Mouse (Mus musculus) embryonic facial prominence, embryonic 15.5 days (tissue): ENCODE results near the gene Col4a4. TPM values are rescaled to one million over a fixed set of nuclear protein-coding genes. Genes with fewer than 3 reads are reported as not detected.

Source experiments
- ATAC-seq: fragments of 200-750 bp; cut with Nextera tagmentation; 2 replicates; pipeline ENCODE4 v1.8.0; 2017; ENCODE audit warnings: low read depth, moderate TSS enrichment; ENCODE audit not compliant: insufficient number of reproducible peaks, low FRiP score, low TSS enrichment
- H3K27ac ChIP-seq: fragments of 300-500 bp; sonication (generic); replicated peaks from 2 replicates; pipeline ENCODE4 v1.5.1; 2015; ENCODE audit warnings: mild to moderate bottlenecking, inconsistent platforms
- H3K27me3 ChIP-seq: fragments of 300-500 bp; sonication (generic); 2 replicates; pipeline ENCODE4 v1.6.1; 2015; ENCODE audit warnings: inconsistent platforms
- H3K36me3 ChIP-seq: fragments of 300-500 bp; sonication (generic); 2 replicates; pipeline ENCODE4 v1.6.1; 2015; ENCODE audit warnings: mild to moderate bottlenecking, inconsistent platforms
- H3K4me1 ChIP-seq: fragments of 300-500 bp; sonication (generic); 2 replicates; pipeline ENCODE4 v1.6.1; 2015; ENCODE audit warnings: inconsistent platforms
- H3K4me2 ChIP-seq: fragments of 300-500 bp; sonication (generic); replicated peaks from 2 replicates; pipeline ENCODE4 v1.6.1; 2015; ENCODE audit warnings: mild to moderate bottlenecking, inconsistent platforms
- H3K4me3 ChIP-seq: fragments of 300-500 bp; sonication (generic); replicated peaks from 2 replicates; pipeline ENCODE4 v1.5.1; 2015; ENCODE audit warnings: mild to moderate bottlenecking, inconsistent platforms
- H3K9ac ChIP-seq: fragments of 300-500 bp; sonication (generic); 2 replicates; pipeline ENCODE4 v1.6.1; 2015; ENCODE audit warnings: inconsistent platforms
- H3K9me3 ChIP-seq: fragments of 300-500 bp; sonication (generic); replicated peaks from 2 replicates; pipeline ENCODE4 v1.6.1; 2016; ENCODE audit warnings: inconsistent platforms
- WGBS: fragments of 180-500 bp; shearing (Covaris S2); methylation state at CpG from one replicate; pipeline ENCODE4 v1.1.7; 2015; 5-methylcytosine and 5-hydroxymethylcytosine counted together
- polyA plus RNA-seq: library from polyadenylated mRNA; unstranded; fragments of >200 nt; fragmentation: Nextera tagmentation; extraction: Ambion mirVana; gene quantifications from 2 replicates; pipeline ENCODE4 v1.2.1, GENCODE M21; 2015

Gene Col4a4
- polyA plus RNA-seq, 1 experiment from 2014 or later: 0.09 TPM

GRCm38 (mm10) chr1:82410548-82410947 lies 176.1 kb downstream of the Col4a4 start:
- H3K27ac ChIP-seq: no peak overlapping the region
- no peaks in the 10 kb centered on the region for H3K36me3 ChIP-seq
- no peak overlapping the region for H3K9ac ChIP-seq
- H3K9me3 ChIP-seq: no peaks in the 10 kb centered on the region
- WGBS: 61% methylated on average over 3 of the region's 3 CpGs
- H3K4me2 ChIP-seq: no peak overlapping the region
- no peaks in the 10 kb centered on the region for H3K27me3 ChIP-seq
- ATAC-seq: no peak
- H3K4me1 ChIP-seq: no peaks in the 10 kb centered on the region
- H3K4me3 ChIP-seq: no peak overlapping the region

- Histone ChIP-seq H3K4me3 (no peak overlapping the region), H3K36me3 (no peaks in the 10 kb centered on the region), H3K4me1 (no peaks in the 10 kb centered on the region), H3K9ac (no peak overlapping the region), H3K9me3 (no peaks in the 10 kb centered on the region), H3K4me2 (no peak overlapping the region), H3K27ac (no peak overlapping the region), H3K27me3 (no peaks in the 10 kb centered on the region)
- no peak; the same call in 1 of the 2 replicates for ATAC-seq
- 89% methylated on average over 9 of the region's 9 CpGs for WGBS
Observed at GRCm38 (mm10) chr1:82409271-82409670, 177.4 kb downstream of the Col4a4 start.

- Histone ChIP-seq H3K27ac (no peak overlapping the region), H3K4me3 (no peak overlapping the region), H3K27me3 (no peaks in the 10 kb centered on the region), H3K36me3 (no peaks in the 10 kb centered on the region), H3K9me3 (no peaks in the 10 kb centered on the region), H3K4me2 (no peak overlapping the region), H3K9ac (no peak overlapping the region), H3K4me1 (no peaks in the 10 kb centered on the region)
- 72% methylated on average over 3 of the region's 3 CpGs for WGBS
- ATAC-seq: no peak
Observed at GRCm38 (mm10) chr1:82407786-82408185, 178.9 kb downstream of the Col4a4 start.

Other genes with a start within 250 kb of the Col4a4 start
- 0.13 and 0.26 TPM in 2 replicates for gene Col4a3, start 72 bp upstream of the Col4a4 start, polyA plus RNA-seq
- gene Mff, start 138.0 kb upstream of the Col4a4 start, polyA plus RNA-seq: 186 and 200 TPM in 2 replicates
- gene Tm4sf20, start 181.6 kb upstream of the Col4a4 start, polyA plus RNA-seq: 0.21 TPM in 1 of 2 replicates, not detected in the other
- 0.77 and 1.9 TPM in 2 replicates for gene Gm47791, start 184.4 kb upstream of the Col4a4 start, polyA plus RNA-seq